Mouse (Mus musculus): ENCODE results near the gene Gm20388. TPM values are rescaled to one million over a fixed set of nuclear protein-coding genes. Genes with fewer than 3 reads are reported as not detected.

Gene Gm20388
- polyA plus RNA-seq, 1 experiment, result 18.7 TPM

GRCm38 (mm10) chr8:123884721-123885565 is 3974.3 kb downstream of the Gm20388 start:
- WGBS, result 17% methylated on average over 13 of the region's 14 CpGs
- TF ChIP-seq CTCF (IDR thresholded peaks at IDR 0.05; ENCODE audit: borderline replicate concordance, insufficient read depth, low read depth, low read length), result no peak
- no peak for TF ChIP-seq POLR2A (IDR thresholded peaks at IDR 0.05; ENCODE audit: borderline replicate concordance, insufficient read depth, low read length)
- Histone ChIP-seq H3K4me3 (replicated peaks; ENCODE audit: insufficient read depth, low read depth, low read length) (no peak overlapping the region), H3K27ac (ENCODE audit: insufficient read depth, low read length) (peak overlapping the region; percentile 25; the same call in 1 of the 2 replicates), H3K4me1 (ENCODE audit: control insufficient read depth, insufficient read depth, low read length) (peaks cover 24% of the 10 kb centered on the region), H3K27me3 (ENCODE audit: control insufficient read depth, insufficient read depth, low read length) (no peaks in the 10 kb centered on the region)
- DNase-seq, result peak; percentile 49 to 73

- WGBS, result 89% methylated on average over 4 of the region's 4 CpGs
- no peak overlapping the region for H3K27ac ChIP-seq (ENCODE audit: insufficient read depth, low read length)
Measured at GRCm38 (mm10) chr8:123887163-123887562, 3976.5 kb downstream of the Gm20388 start.

GRCm38 (mm10) chr8:123887956-123888355 is 3977.3 kb downstream of the Gm20388 start:
- Histone ChIP-seq H3K4me3 (replicated peaks; ENCODE audit: insufficient read depth, low read depth, low read length) (no peak overlapping the region), H3K27ac (ENCODE audit: insufficient read depth, low read length) (no peak overlapping the region), H3K4me1 (ENCODE audit: control insufficient read depth, insufficient read depth, low read length) (peaks cover 27% of the 10 kb centered on the region), H3K27me3 (ENCODE audit: control insufficient read depth, insufficient read depth, low read length) (no peaks in the 10 kb centered on the region)
- DNase-seq, result no peak
- TF ChIP-seq CTCF (IDR thresholded peaks at IDR 0.05; ENCODE audit: borderline replicate concordance, insufficient read depth, low read depth, low read length) (no peak), POLR2A (IDR thresholded peaks at IDR 0.05; ENCODE audit: borderline replicate concordance, insufficient read depth, low read length) (no peak)
- WGBS, result 94% methylated on average over 2 of the region's 2 CpGs

More at GRCm38 (mm10) chr8:123887163-123887562, 3976.5 kb downstream of the Gm20388 start:
- H3K4me1 ChIP-seq (ENCODE audit: control insufficient read depth, insufficient read depth, low read length), result peaks cover 24% of the 10 kb centered on the region
- DNase-seq, result no peak
- no peak for TF ChIP-seq CTCF (IDR thresholded peaks at IDR 0.05; ENCODE audit: borderline replicate concordance, insufficient read depth, low read depth, low read length)
- TF ChIP-seq POLR2A (IDR thresholded peaks at IDR 0.05; ENCODE audit: borderline replicate concordance, insufficient read depth, low read length), result no peak
- no peaks in the 10 kb centered on the region for H3K27me3 ChIP-seq (ENCODE audit: control insufficient read depth, insufficient read depth, low read length)
- no peak overlapping the region for H3K4me3 ChIP-seq (replicated peaks; ENCODE audit: insufficient read depth, low read depth, low read length)

GRCm38 (mm10) chr8:123889797-123890196 is 3979.2 kb downstream of the Gm20388 start:
- DNase-seq, result no peak
- H3K4me3 ChIP-seq (replicated peaks; ENCODE audit: insufficient read depth, low read depth, low read length), result no peak overlapping the region
- H3K27ac ChIP-seq (ENCODE audit: insufficient read depth, low read length), result no peak overlapping the region
- no peaks in the 10 kb centered on the region for H3K27me3 ChIP-seq (ENCODE audit: control insufficient read depth, insufficient read depth, low read length)
- 68% methylated on average over 4 of the region's 4 CpGs for WGBS
- no peak for TF ChIP-seq CTCF (IDR thresholded peaks at IDR 0.05; ENCODE audit: borderline replicate concordance, insufficient read depth, low read depth, low read length)
- no peak for TF ChIP-seq POLR2A (IDR thresholded peaks at IDR 0.05; ENCODE audit: borderline replicate concordance, insufficient read depth, low read length)
- H3K4me1 ChIP-seq (ENCODE audit: control insufficient read depth, insufficient read depth, low read length), result peaks cover 9% of the 10 kb centered on the region

- no peak for TF ChIP-seq POLR2A (IDR thresholded peaks at IDR 0.05; ENCODE audit: borderline replicate concordance, insufficient read depth, low read length)
- no peaks in the 10 kb centered on the region for H3K27me3 ChIP-seq (ENCODE audit: control insufficient read depth, insufficient read depth, low read length)
- WGBS, result under 1% methylated on average over 11 of the region's 11 CpGs
- peak; percentile 82 to 86 for DNase-seq
- H3K4me1 ChIP-seq (ENCODE audit: control insufficient read depth, insufficient read depth, low read length), result peaks cover 15% of the 10 kb centered on the region
- peak overlapping the region; percentile 66 for H3K4me3 ChIP-seq (replicated peaks; ENCODE audit: insufficient read depth, low read depth, low read length)
- H3K27ac ChIP-seq (ENCODE audit: insufficient read depth, low read length), result peak overlapping the region; percentile 38
Measured at GRCm38 (mm10) chr8:123891271-123891670, 3980.6 kb downstream of the Gm20388 start.

- no peaks in the 10 kb centered on the region for H3K27me3 ChIP-seq (ENCODE audit: control insufficient read depth, insufficient read depth, low read length)
- no peak; the same call in 1 of the 2 replicates for TF ChIP-seq CTCF (IDR thresholded peaks at IDR 0.05; ENCODE audit: borderline replicate concordance, insufficient read depth, low read depth, low read length)
- TF ChIP-seq POLR2A (IDR thresholded peaks at IDR 0.05; ENCODE audit: borderline replicate concordance, insufficient read depth, low read length), result peak; percentile 99
- peak overlapping the region; percentile 50 for H3K27ac ChIP-seq (ENCODE audit: insufficient read depth, low read length)
- peaks cover 21% of the 10 kb centered on the region for H3K4me1 ChIP-seq (ENCODE audit: control insufficient read depth, insufficient read depth, low read length)
- peak; percentile 92 to 94 for DNase-seq
- 1% methylated on average over 49 of the region's 49 CpGs for WGBS
- peak overlapping the region; percentile 66 for H3K4me3 ChIP-seq (replicated peaks; ENCODE audit: insufficient read depth, low read depth, low read length)
Measured at GRCm38 (mm10) chr8:123891883-123892585, 3981.4 kb downstream of the Gm20388 start.

- Histone ChIP-seq H3K27ac (ENCODE audit: insufficient read depth, low read length) (peak overlapping the region; percentile 50; the same call in 1 of the 2 replicates), H3K4me1 (ENCODE audit: control insufficient read depth, insufficient read depth, low read length) (peaks cover 23% of the 10 kb centered on the region), H3K27me3 (ENCODE audit: control insufficient read depth, insufficient read depth, low read length) (no peaks in the 10 kb centered on the region), H3K4me3 (replicated peaks; ENCODE audit: insufficient read depth, low read depth, low read length) (peak overlapping the region; percentile 66)
- peak; percentile 50 to 57 for DNase-seq
- TF ChIP-seq CTCF (IDR thresholded peaks at IDR 0.05; ENCODE audit: borderline replicate concordance, insufficient read depth, low read depth, low read length), result peak; percentile 34; the same call in 1 of the 2 replicates
- no peak for TF ChIP-seq POLR2A (IDR thresholded peaks at IDR 0.05; ENCODE audit: borderline replicate concordance, insufficient read depth, low read length)
- 27% methylated on average over 30 of the region's 30 CpGs for WGBS
Measured at GRCm38 (mm10) chr8:123892586-123893155, 3982.0 kb downstream of the Gm20388 start.
